18 mouse cellular contexts compared by ENCODE assay signal in the genomic region with DNA sequence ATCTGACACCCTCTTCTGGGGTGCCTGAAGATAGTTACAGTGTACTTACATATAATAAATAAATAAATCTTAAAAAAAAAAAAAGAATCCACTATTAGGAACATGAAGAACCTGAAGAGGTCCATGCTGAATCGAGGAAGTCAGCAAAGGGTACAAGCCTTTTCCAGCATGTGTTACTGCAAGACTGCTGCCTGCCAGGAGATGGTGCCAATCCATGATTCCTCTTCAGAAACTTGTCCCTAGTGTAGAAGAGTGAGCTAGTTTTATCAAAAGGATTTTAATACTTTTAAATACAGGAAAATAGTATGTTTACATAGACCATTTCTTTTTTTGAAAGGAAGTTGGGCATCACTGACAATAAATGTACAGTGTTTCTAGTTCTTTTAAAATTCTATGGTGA. TPM values are rescaled to one million over a fixed set of nuclear protein-coding genes. Genes with fewer than 3 reads are reported as not detected.
DNase-seq lines count a peak whose midpoint lies in the region; ATAC-seq and TF ChIP-seq lines count a peak whose summit lies in the region.
"Had no signal": no experiment of that assay in that cellular context is flagged by ENCODE, and none has a peak within 500 bp of the region (broad histone marks: within the 10 kb centered on the region; RNA-seq: fewer than 3 reads in every experiment).

No protein-coding gene starts in this region.

- no peak overlapping the region for H3K9ac ChIP-seq in kidney, postnatal 0 days (ENCODE audit: low read depth, low read length)
- H3K9ac ChIP-seq: embryonic facial prominence, embryonic 13.5 days; forebrain, embryonic 12.5 days; heart, embryonic 13.5 days; hindbrain, embryonic 15.5 days; liver, embryonic 12.5 days; neural tube, embryonic 13.5 days had no signal

- no peak overlapping the region for H3K27ac ChIP-seq in kidney, postnatal 0 days
- H3K27ac ChIP-seq in embryonic facial prominence, embryonic 10.5 days (replicated peaks), result no peak overlapping the region
- H3K27ac ChIP-seq: embryonic facial prominence, embryonic 13.5 days; forebrain, embryonic 12.5 days; heart, embryonic 13.5 days; hindbrain, embryonic 15.5 days; liver, embryonic 12.5 days; neural tube, embryonic 13.5 days had no signal

- no peaks in the 10 kb centered on the region for H3K27me3 ChIP-seq in kidney, postnatal 0 days (ENCODE audit: insufficient read depth, low read length)
- no peaks in the 10 kb centered on the region for H3K27me3 ChIP-seq in embryonic facial prominence, embryonic 10.5 days (replicated peaks; ENCODE audit: low read depth, poor library complexity, severe bottlenecking)
- H3K27me3 ChIP-seq: embryonic facial prominence, embryonic 13.5 days; forebrain, embryonic 12.5 days; heart, embryonic 13.5 days; hindbrain, embryonic 15.5 days; liver, embryonic 12.5 days; neural tube, embryonic 13.5 days had no signal

- peak; percentile 26 to 27 for DNase-seq in cerebellum, postnatal 10 days
- no peak for DNase-seq in cerebellum, adult 11-12 months
- peak; percentile 22 for DNase-seq in kidney, postnatal 0 days (ENCODE audit: low spot score)
- no peak for DNase-seq in kidney, adult 18-20 months
- DNase-seq in 416B (ENCODE audit: low read depth), result peak; percentile 63
- peak; percentile 64 for DNase-seq in adipocyte (ENCODE audit: low spot score)
- DNase-seq in natural killer cell, adult 2 months (ENCODE audit: low spot score in 2 of 2), result no peak
- DNase-seq in embryonic facial prominence, embryonic 10.5 days (ENCODE audit: low spot score), result no peak
- DNase-seq: B cell, adult 2 months; kidney, adult 9 months; thymus, postnatal 14 days had no signal

- WGBS in kidney, postnatal 0 days, result 91% methylated on average over 1 of the region's 1 CpGs
- WGBS in embryonic facial prominence, embryonic 10.5 days, result 92% methylated on average over 1 of the region's 1 CpGs

- no peak overlapping the region for H3K4me2 ChIP-seq in kidney, postnatal 0 days (ENCODE audit: low read length)
- H3K4me2 ChIP-seq: embryonic facial prominence, embryonic 13.5 days; forebrain, embryonic 12.5 days; heart, embryonic 13.5 days; hindbrain, embryonic 15.5 days; liver, embryonic 12.5 days; neural tube, embryonic 13.5 days had no signal

- no peaks in the 10 kb centered on the region for H3K9me3 ChIP-seq in kidney, postnatal 0 days (replicated peaks; ENCODE audit: low read length)
- no peaks in the 10 kb centered on the region for H3K9me3 ChIP-seq in embryonic facial prominence, embryonic 10.5 days
- H3K9me3 ChIP-seq: embryonic facial prominence, embryonic 13.5 days; forebrain, embryonic 12.5 days; heart, embryonic 13.5 days; hindbrain, embryonic 15.5 days; liver, embryonic 12.5 days; neural tube, embryonic 13.5 days had no signal

- no peaks in the 10 kb centered on the region for H3K4me1 ChIP-seq in kidney, postnatal 0 days (replicated peaks; ENCODE audit: insufficient read depth, low read length)
- no peaks in the 10 kb centered on the region for H3K4me1 ChIP-seq in embryonic facial prominence, embryonic 10.5 days
- H3K4me1 ChIP-seq: embryonic facial prominence, embryonic 13.5 days had no signal

- no peaks in the 10 kb centered on the region for H3K36me3 ChIP-seq in kidney, postnatal 0 days (ENCODE audit: insufficient read depth, low read length)
- H3K36me3 ChIP-seq in embryonic facial prominence, embryonic 10.5 days (replicated peaks), result peaks cover 9% of the 10 kb centered on the region
- H3K36me3 ChIP-seq: embryonic facial prominence, embryonic 13.5 days; forebrain, embryonic 12.5 days; hindbrain, embryonic 15.5 days; liver, embryonic 12.5 days; neural tube, embryonic 13.5 days had no signal

- ATAC-seq in kidney, postnatal 0 days (replicated peaks; ENCODE audit: low FRiP score, low read depth), result no peak
- ATAC-seq: liver, embryonic 12.5 days; midbrain, embryonic 16.5 days had no signal

- H3K4me3 ChIP-seq in kidney, postnatal 0 days (replicated peaks; ENCODE audit: low read depth, low read length), result no peak overlapping the region
- H3K4me3 ChIP-seq in embryonic facial prominence, embryonic 10.5 days, result no peak overlapping the region
- H3K4me3 ChIP-seq: embryonic facial prominence, embryonic 13.5 days; forebrain, embryonic 12.5 days; heart, embryonic 13.5 days; hindbrain, embryonic 15.5 days; liver, embryonic 12.5 days; neural tube, embryonic 13.5 days had no signal

- TF ChIP-seq CTCF in kidney, postnatal 0 days (IDR thresholded peaks at IDR 0.05; ENCODE audit: low read depth), result peak; percentile 54

RNA-seq across cellular contexts. Expression of gene Abi2, which starts 14.5 kb away (rescaled TPM):
- 22.1 and 22.7 TPM in 2 replicates for polyA plus RNA-seq in kidney, postnatal 0 days (2015; fragmentation: Nextera tagmentation; extraction: Ambion mirVana)
- polyA plus RNA-seq in embryonic facial prominence, embryonic 10.5 days (2016; fragmentation: Nextera tagmentation; extraction: Ambion mirVana), result 48.6 and 53.6 TPM in 2 replicates

Comparison
In these comparisons a context has a peak if more than half of its experiments do, and no peak if none do; other contexts are left out.
1. DNase-seq: peak in cerebellum, postnatal 10 days (2 of 2), kidney, postnatal 0 days (single experiment), 416B (single experiment) and adipocyte (single experiment); none in cerebellum, adult 11-12 months (single experiment), kidney, adult 18-20 months (single experiment), natural killer cell, adult 2 months (0 of 2) and embryonic facial prominence, embryonic 10.5 days (single experiment).